Mouse (Mus musculus) limb, embryonic 10.5 days (tissue): ENCODE measurements at regions not wholly inside any gene's neighbourhood (a gene's known extent, or its start where the extent isn't known, plus 50 kb on each side); places are given as distances from the start of the nearest gene placed in this dataset. TPM values are rescaled to one million over a fixed set of nuclear protein-coding genes. Genes with fewer than 3 reads are reported as not detected.

Experiments
- DNase-seq: peaks from one replicate; pipeline ENCODE4 v3.0.0-alpha.2; 2017; ENCODE audit warnings: low spot score
- H3K27ac ChIP-seq: fragments of 300-500 bp; sonication (generic); 2 replicates; pipeline ENCODE4 v1.5.1; 2016; ENCODE audit warnings: mild to moderate bottlenecking
- H3K27me3 ChIP-seq: fragments of 300-500 bp; sonication (generic); 2 replicates; pipeline ENCODE4 v1.6.1; 2016; ENCODE audit warnings: low read depth, mild to moderate bottlenecking; ENCODE audit not compliant: poor library complexity, severe bottlenecking
- H3K36me3 ChIP-seq: fragments of 300-500 bp; sonication (generic); 2 replicates; pipeline ENCODE4 v1.6.1; 2016; ENCODE audit warnings: mild to moderate bottlenecking, moderate library complexity
- H3K4me1 ChIP-seq: fragments of 300-500 bp; sonication (generic); 2 replicates; pipeline ENCODE4 v1.6.1; 2016
- H3K4me3 ChIP-seq: fragments of 300-500 bp; sonication (generic); 2 replicates; pipeline ENCODE4 v1.5.1; 2016; ENCODE audit warnings: mild to moderate bottlenecking, moderate library complexity
- H3K9me3 ChIP-seq: fragments of 300-500 bp; sonication (generic); replicated peaks from 2 replicates; pipeline ENCODE4 v1.6.1; 2016; ENCODE audit warnings: mild to moderate bottlenecking
- WGBS: fragments of 180-500 bp; shearing (Covaris S2); methylation state at CpG from one replicate; pipeline ENCODE4 v1.1.7; 2016; 5-methylcytosine and 5-hydroxymethylcytosine counted together
- microRNA counts: library from miRNA; unstranded; fragments of <30 nt; microRNA quantifications from one replicate; lab custom pipeline; 2017
- microRNA-seq: library from miRNA; unstranded; fragments of <30 nt; microRNA quantifications from one replicate; pipeline ENCODE4, GENCODE M21; 2017

GRCm38 (mm10) chr3:118511969-118512368 lies 50.0 kb upstream of the Dpyd start:
- no peaks in the 10 kb centered on the region for H3K27me3 ChIP-seq
- no peak overlapping the region for H3K27ac ChIP-seq
- H3K4me1 ChIP-seq, result peaks cover 18% of the 10 kb centered on the region
- WGBS, result 70% methylated on average over 7 of the region's 7 CpGs
- H3K9me3 ChIP-seq, result no peaks in the 10 kb centered on the region
- DNase-seq, result no peak
- no peak overlapping the region for H3K4me3 ChIP-seq
- H3K36me3 ChIP-seq, result no peaks in the 10 kb centered on the region

MicroRNAs encoded in the stretch of these regions (microRNA counts, 519-probe panel; counts per million panel counts)
- microRNA mmu-miR-137 (lab: Ali Mortazavi, UCI), result 3,998 counts per million, percentile 78 among the panel's probes with 10 or more counts

Small RNA genes in the stretch of these regions (microRNA-seq; reads per million reads assigned to microRNA genes)
- not detected for gene Gm24155
- gene Mir137, result 82.9 reads per million, percentile 46 among the genes with 10 or more reads in this experiment
